Mouse (Mus musculus) E14TG2a.4 (cell line): Measurements from ENCODE around the gene Ttc39d.

Experiments used
- CTCF ChIP-seq: conservative IDR thresholded peaks from 2 replicates; pipeline ENCODE4 v1.5.1; 2014; ENCODE audit warnings: low read length
- POU5F1 ChIP-seq: IDR thresholded peaks from 2 replicates; pipeline ENCODE4 v1.6.1; 2014; ENCODE audit warnings: low read length, borderline replicate concordance

- no peak for TF ChIP-seq CTCF
- no peak for TF ChIP-seq POU5F1
Measured at GRCm38 (mm10) chr17:80160454-80160853, 46.8 kb upstream of the Ttc39d start.
